ENCODE assay signal across 23 mouse cellular contexts in the genomic region with DNA sequence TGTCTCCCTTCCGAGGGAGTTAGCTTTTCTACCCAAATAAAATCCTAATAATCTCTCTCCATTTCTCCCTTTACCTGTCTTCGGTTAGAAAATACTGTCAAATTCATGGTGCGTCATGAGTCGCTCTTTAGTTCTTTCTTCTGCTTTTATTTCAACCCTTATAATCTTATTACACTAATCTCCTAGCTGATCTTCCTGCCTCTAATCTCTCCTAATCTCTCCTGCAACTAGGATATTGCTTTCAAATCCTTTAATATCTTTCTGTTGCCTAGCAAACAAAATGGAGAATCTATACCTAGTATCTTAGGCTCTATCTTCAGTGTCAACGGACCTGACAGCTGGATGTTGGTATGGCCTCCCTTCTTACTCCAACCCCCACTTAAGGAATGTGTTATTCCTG.
"Had no signal": no experiment of that assay in that cellular context is flagged by ENCODE, and none has a peak within 500 bp of the region (broad histone marks: within the 10 kb centered on the region; RNA-seq: fewer than 3 reads in every experiment).

No protein-coding gene starts in this region.

- DNase-seq: gastrocnemius, adult 2 months; gastrocnemius, postnatal 10 days; gastrocnemius, postnatal 25 days; heart, adult 18-20 months; heart, postnatal 10 days; heart, postnatal 4 days; kidney, adult 18-20 months; kidney, adult 8-10 months; kidney, postnatal 10 days; kidney, postnatal 25 days; kidney, postnatal 4 days had no signal

- H3K27me3 ChIP-seq: heart, embryonic 12.5 days; hindbrain, embryonic 12.5 days; hindbrain, embryonic 15.5 days; intestine, embryonic 15.5 days; limb, embryonic 13.5 days had no signal

- H3K27ac ChIP-seq: heart, embryonic 10.5 days; hindbrain, embryonic 10.5 days; hindbrain, embryonic 12.5 days; hindbrain, embryonic 15.5 days; intestine, embryonic 15.5 days; layer of hippocampus, adult 2 months; left cerebral cortex, adult 2 months; limb, embryonic 13.5 days had no signal

- H3K4me2 ChIP-seq: heart, embryonic 12.5 days; hindbrain, embryonic 12.5 days; hindbrain, embryonic 15.5 days; intestine, embryonic 15.5 days; limb, embryonic 13.5 days had no signal

- H3K4me3 ChIP-seq: gastrocnemius, adult 2 months; heart, embryonic 10.5 days; heart, embryonic 12.5 days; hindbrain, embryonic 10.5 days; hindbrain, embryonic 12.5 days; hindbrain, embryonic 15.5 days; intestine, embryonic 15.5 days; layer of hippocampus, adult 2 months; left cerebral cortex, adult 2 months; limb, embryonic 13.5 days had no signal

- H3K9me3 ChIP-seq: heart, embryonic 10.5 days; heart, embryonic 12.5 days; hindbrain, embryonic 10.5 days; hindbrain, embryonic 12.5 days; hindbrain, embryonic 15.5 days; intestine, embryonic 15.5 days; limb, embryonic 13.5 days had no signal

- H3K9ac ChIP-seq: heart, embryonic 12.5 days; hindbrain, embryonic 12.5 days; hindbrain, embryonic 15.5 days; intestine, embryonic 15.5 days; limb, embryonic 13.5 days had no signal

- H3K4me1 ChIP-seq: hindbrain, embryonic 12.5 days; hindbrain, embryonic 15.5 days had no signal

- ATAC-seq: forebrain, embryonic 16.5 days; inflammation-experienced regulatory T-cells, adult 6 months; intestine, embryonic 15.5 days; intestine, postnatal 0 days had no signal

- H3K36me3 ChIP-seq: heart, embryonic 10.5 days; heart, embryonic 12.5 days; hindbrain, embryonic 10.5 days; hindbrain, embryonic 12.5 days; hindbrain, embryonic 15.5 days; intestine, embryonic 15.5 days; limb, embryonic 13.5 days had no signal
